Mouse (Mus musculus): ENCODE data around the gene Plekhg2.
"Not testable (repeated sequence)": the region's sequence is repeated elsewhere in the genome, so short reads cannot be mapped to it uniquely, and the experiment has no call there.

The Plekhg2 gene

GRCm38 (mm10) chr7:28372251-28373108 is at the start of gene Plekhg2:
Gene Plekhg2 (minus strand): TSS chr7:28372599.
- DNase-seq, result peak; percentile 95

GRCm38 (mm10) chr7:28419416-28419815 is 47.0 kb upstream of the Plekhg2 start:
- DNase-seq, result no peak

GRCm38 (mm10) chr7:28418096-28418670 is 45.8 kb upstream of the Plekhg2 start:
- DNase-seq, result peak; percentile 36 to 53

- DNase-seq, result no peak
These were observed 45.0 kb upstream of the Plekhg2 start for GRCm38 (mm10) chr7:28417368-28417767.

- DNase-seq, result no peak
These were observed 40.4 kb upstream of the Plekhg2 start for GRCm38 (mm10) chr7:28412826-28413225.

- peak in 1 of 2 experiments; percentile 25 for DNase-seq
These were observed 38.6 kb upstream of the Plekhg2 start for GRCm38 (mm10) chr7:28410841-28411475.

GRCm38 (mm10) chr7:28401942-28402341 is 29.5 kb upstream of the Plekhg2 start:
- DNase-seq, result no peak

- DNase-seq, result no peak
These were observed 28.6 kb upstream of the Plekhg2 start for GRCm38 (mm10) chr7:28401030-28401429.

GRCm38 (mm10) chr7:28398696-28399340 is 26.4 kb upstream of the Plekhg2 start:
- DNase-seq, result no peak

GRCm38 (mm10) chr7:28398000-28398399 is 25.6 kb upstream of the Plekhg2 start:
- DNase-seq, result peak; percentile 65 to 73

GRCm38 (mm10) chr7:28395425-28395824 is 23.0 kb upstream of the Plekhg2 start:
- no peak for DNase-seq

- peak in 1 of 2 experiments; percentile 34 for DNase-seq
These were observed 21.0 kb upstream of the Plekhg2 start for GRCm38 (mm10) chr7:28393272-28393951.

- DNase-seq, result peak; percentile 96 to 98
These were observed 20.3 kb upstream of the Plekhg2 start, which contains the start of the genes Med29 and Paf1 for GRCm38 (mm10) chr7:28392429-28393271. Gene Med29 (minus strand): TSS chr7:28392708. Gene Paf1 (plus strand): TSS chr7:28392951.

GRCm38 (mm10) chr7:28390331-28390730 is 17.9 kb upstream of the Plekhg2 start:
- no peak for DNase-seq

- DNase-seq, result not testable (repeated sequence)
These were observed 15.0 kb upstream of the Plekhg2 start for GRCm38 (mm10) chr7:28387384-28387783.

GRCm38 (mm10) chr7:28386877-28387276 is 14.5 kb upstream of the Plekhg2 start:
- not testable (repeated sequence) for DNase-seq

GRCm38 (mm10) chr7:28386462-28386861 is 14.1 kb upstream of the Plekhg2 start:
- DNase-seq, result peak; percentile 89 to 92

GRCm38 (mm10) chr7:28386007-28386406 is 13.6 kb upstream of the Plekhg2 start:
- DNase-seq, result no peak

GRCm38 (mm10) chr7:28385196-28385595 is 12.8 kb upstream of the Plekhg2 start:
- DNase-seq, result no peak

GRCm38 (mm10) chr7:28384162-28384561 is 11.8 kb upstream of the Plekhg2 start:
- no peak for DNase-seq

GRCm38 (mm10) chr7:28383606-28384005 is 11.2 kb upstream of the Plekhg2 start:
- no peak for DNase-seq
